In genomic region chr2:30725601-30726489, GRCm38 (mm10) we compare ENCODE assay signal across 8 mouse cellular contexts.
A peak's percentile ranks its signal among the peaks of the same experiment; 100 is the strongest.
DNase-seq lines count a peak whose midpoint lies in the region; ATAC-seq and TF ChIP-seq lines count a peak whose summit lies in the region.

No protein-coding gene starts in this region.

- H3K9me3 ChIP-seq in embryonic facial prominence, embryonic 11.5 days (replicated peaks; ENCODE audit: control insufficient read depth, low read length): no peaks in the 10 kb centered on the region
- no peaks in the 10 kb centered on the region for H3K9me3 ChIP-seq in hindbrain, embryonic 15.5 days
- H3K9me3 ChIP-seq in liver, embryonic 15.5 days (replicated peaks): no peaks in the 10 kb centered on the region

- no peak for ATAC-seq in embryonic facial prominence, embryonic 11.5 days (replicated peaks; ENCODE audit: insufficient number of reproducible peaks, low FRiP score, low TSS enrichment, low read depth)
- ATAC-seq in hindbrain, embryonic 15.5 days (ENCODE audit: low FRiP score, low read depth): peak; percentile 51; the same call in 1 of the 2 replicates
- ATAC-seq in liver, embryonic 15.5 days (ENCODE audit: insufficient read depth): no peak

- H3K4me3 ChIP-seq in embryonic facial prominence, embryonic 11.5 days (ENCODE audit: low read depth, low read length): peak overlapping the region; percentile 12; the same call in 1 of the 2 replicates
- 0 out of 2 replicates have a peak overlapping the region, but pooled peaks have one; percentile 0 for H3K4me3 ChIP-seq in hindbrain, embryonic 15.5 days
- no peak overlapping the region for H3K4me3 ChIP-seq in liver, embryonic 15.5 days (replicated peaks)
- peak overlapping the region; percentile 25 for H3K4me3 ChIP-seq in small intestine, adult 2 months (ENCODE audit: low read depth, low read length)

- 16% methylated on average over 38 of the region's 38 CpGs for WGBS in embryonic facial prominence, embryonic 11.5 days
- WGBS in hindbrain, embryonic 15.5 days: 13% methylated on average over 38 of the region's 38 CpGs
- WGBS in liver, embryonic 15.5 days (ENCODE audit: insufficient replicate concordance): 15% methylated on average over 38 of the region's 38 CpGs
- 21% methylated on average over 38 of the region's 38 CpGs for WGBS in small intestine, adult 2 months

- H3K4me2 ChIP-seq in embryonic facial prominence, embryonic 11.5 days (ENCODE audit: low read depth, low read length): peak overlapping the region; percentile 42
- peak overlapping the region; percentile 46 for H3K4me2 ChIP-seq in hindbrain, embryonic 15.5 days
- peak overlapping the region; percentile 43; the same call in 1 of the 2 replicates for H3K4me2 ChIP-seq in liver, embryonic 15.5 days

- H3K4me1 ChIP-seq in embryonic facial prominence, embryonic 11.5 days (ENCODE audit: control insufficient read depth, insufficient read depth, low read length): peaks cover 13% of the 10 kb centered on the region
- peaks cover 49% of the 10 kb centered on the region for H3K4me1 ChIP-seq in hindbrain, embryonic 15.5 days (replicated peaks)
- peaks cover 8% of the 10 kb centered on the region; the same call in 1 of the 2 replicates for H3K4me1 ChIP-seq in liver, embryonic 15.5 days (replicated peaks)
- H3K4me1 ChIP-seq in small intestine, adult 2 months (ENCODE audit: control insufficient read depth, insufficient read depth, insufficient read length, low read length): peaks cover 20% of the 10 kb centered on the region; the same call in 1 of the 2 replicates

- H3K36me3 ChIP-seq in embryonic facial prominence, embryonic 11.5 days (replicated peaks; ENCODE audit: control insufficient read depth, insufficient read depth, low read depth, low read length): no peaks in the 10 kb centered on the region
- H3K36me3 ChIP-seq in hindbrain, embryonic 15.5 days: no peaks in the 10 kb centered on the region
- H3K36me3 ChIP-seq in liver, embryonic 15.5 days (replicated peaks): no peaks in the 10 kb centered on the region
- H3K36me3 ChIP-seq in small intestine, adult 2 months (ENCODE audit: control insufficient read depth, insufficient read depth, low read length): no peaks in the 10 kb centered on the region

- no peak for TF ChIP-seq CTCF in small intestine, adult 2 months (IDR thresholded peaks at IDR 0.05; ENCODE audit: extremely low read depth, insufficient read length, insufficient replicate concordance, low read depth, low read length)

- H3K27me3 ChIP-seq in embryonic facial prominence, embryonic 11.5 days (ENCODE audit: control insufficient read depth, insufficient read depth, low read length): no peaks in the 10 kb centered on the region
- no peaks in the 10 kb centered on the region for H3K27me3 ChIP-seq in hindbrain, embryonic 15.5 days
- peaks cover 40% of the 10 kb centered on the region for H3K27me3 ChIP-seq in liver, embryonic 15.5 days
- H3K27me3 ChIP-seq in small intestine, adult 2 months (ENCODE audit: control insufficient read depth, insufficient read depth, low read length): no peaks in the 10 kb centered on the region

- H3K27ac ChIP-seq in embryonic facial prominence, embryonic 11.5 days (replicated peaks; ENCODE audit: low read depth, low read length): peak overlapping the region; percentile 65
- peak overlapping the region; percentile 97 for H3K27ac ChIP-seq in hindbrain, embryonic 15.5 days (replicated peaks)
- H3K27ac ChIP-seq in liver, embryonic 15.5 days (replicated peaks): no peak overlapping the region
- H3K27ac ChIP-seq in small intestine, adult 2 months (ENCODE audit: insufficient read depth, low read depth, low read length): no peak overlapping the region

- peak; percentile 68 for DNase-seq in kidney, adult 18-20 months
- no peak for DNase-seq in kidney, adult 8-10 months
- peak; percentile 54 for DNase-seq in adrenal gland, postnatal 10 days
- DNase-seq in embryonic facial prominence, embryonic 11.5 days (ENCODE audit: low spot score): peak; percentile 76
- DNase-seq in spleen, postnatal 36 days (ENCODE audit: low spot score in 2 of 2): no peak

- no peak for TF ChIP-seq POLR2A in small intestine, adult 2 months (IDR thresholded peaks at IDR 0.05; ENCODE audit: low read depth, low read length)

- H3K9ac ChIP-seq in embryonic facial prominence, embryonic 11.5 days (replicated peaks; ENCODE audit: low read length): peak overlapping the region; percentile 73
- peak overlapping the region; percentile 23 for H3K9ac ChIP-seq in hindbrain, embryonic 15.5 days
- H3K9ac ChIP-seq in liver, embryonic 15.5 days: no peak overlapping the region

Comparison
In these comparisons a context has a peak if more than half of its experiments do, and no peak if none do; other contexts are left out.
1. DNase-seq: peak in kidney, adult 18-20 months (single experiment), adrenal gland, postnatal 10 days (single experiment) and embryonic facial prominence, embryonic 11.5 days (single experiment); none in kidney, adult 8-10 months (0 of 2) and spleen, postnatal 36 days (0 of 2).
2. H3K27ac ChIP-seq: peak in embryonic facial prominence, embryonic 11.5 days (single experiment) and hindbrain, embryonic 15.5 days (single experiment); none in liver, embryonic 15.5 days (single experiment) and small intestine, adult 2 months (single experiment).
3. Peak in every context shown above with its lines, with median percentiles within 50 percentile points of each other: H3K4me2 ChIP-seq.